Mouse (Mus musculus): ENCODE measurements around the gene Srgap1.

GRCm38 (mm10) chr10:122046511-122046903 is 608 bp downstream of the Srgap1 start:
- TF ChIP-seq FLI1 (IDR thresholded peaks at IDR 0.05; ENCODE audit: low read length) (no peak), GATA1 (IDR thresholded peaks at IDR 0.05; ENCODE audit: borderline replicate concordance, low read length) (no peak)
